ENCODE assay signal across 24 mouse cellular contexts in the genomic region with DNA sequence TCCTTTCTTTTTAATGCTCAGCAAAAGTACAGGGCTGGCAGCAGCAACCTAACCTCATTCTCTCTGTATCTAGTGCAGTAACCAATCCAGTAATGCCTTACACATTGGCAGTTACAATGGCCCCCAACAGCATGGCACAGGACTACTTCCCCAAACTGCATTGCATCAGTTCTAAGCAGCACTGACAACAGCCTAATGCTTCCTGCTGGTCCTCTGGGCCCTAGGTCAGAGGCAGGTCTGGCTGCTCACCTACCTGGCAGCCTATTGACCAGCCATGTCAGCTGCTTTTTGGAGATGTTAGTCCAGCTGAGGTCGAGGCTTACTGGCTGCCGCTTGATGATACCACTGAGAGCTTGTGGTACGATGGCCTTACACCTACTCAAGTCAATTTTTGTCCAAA. TPM values are rescaled to one million over a fixed set of nuclear protein-coding genes. Genes with fewer than 3 reads are reported as not detected.
DNase-seq lines count a peak whose midpoint lies in the region; ATAC-seq and TF ChIP-seq lines count a peak whose summit lies in the region.
"Had no signal": no experiment of that assay in that cellular context is flagged by ENCODE, and none has a peak within 500 bp of the region (broad histone marks: within the 10 kb centered on the region; RNA-seq: fewer than 3 reads in every experiment).

No protein-coding gene starts in this region.

- TF ChIP-seq RAD21 in MEL (IDR thresholded peaks at IDR 0.05; ENCODE audit: low read depth, low read length): no peak

- no peaks in the 10 kb centered on the region; a peak in 1 of 4 replicates for H3K4me1 ChIP-seq in MEL (ENCODE audit: control insufficient read depth in 1 of 2, insufficient read depth in 2 of 2, low read length in 2 of 2)
- no peaks in the 10 kb centered on the region for H3K4me1 ChIP-seq in kidney, embryonic 16.5 days (ENCODE audit: insufficient read depth, low read length)
- H3K4me1 ChIP-seq in intestine, embryonic 16.5 days (ENCODE audit: control insufficient read depth, insufficient read depth, low read length): no peaks in the 10 kb centered on the region
- H3K4me1 ChIP-seq: embryonic facial prominence, embryonic 10.5 days; embryonic facial prominence, embryonic 13.5 days; forebrain, embryonic 12.5 days; forebrain, embryonic 15.5 days had no signal

- ATAC-seq in megakaryocyte, adult 5-6 weeks (ENCODE audit: poor library complexity, severe bottlenecking): peak; percentile 84
- ATAC-seq in kidney, embryonic 16.5 days (ENCODE audit: low FRiP score, low TSS enrichment): no peak
- no peak for ATAC-seq in intestine, embryonic 16.5 days
- ATAC-seq in activated CD4-positive, CD25-positive, alpha-beta regulatory T cell, adult 4 months: no peak
- ATAC-seq: CD4-positive, CD25-positive, alpha-beta regulatory T cell, adult 4 months; forebrain, embryonic 15.5 days; hindbrain, postnatal 0 days; inflammation-experienced regulatory T-cells, adult 6 months; intestine, postnatal 0 days; Patski had no signal

- no peak overlapping the region for H3K4me2 ChIP-seq in kidney, embryonic 16.5 days (replicated peaks; ENCODE audit: low read depth, low read length)
- no peak overlapping the region for H3K4me2 ChIP-seq in intestine, embryonic 16.5 days (ENCODE audit: low read depth, low read length)
- H3K4me2 ChIP-seq: embryonic facial prominence, embryonic 13.5 days; forebrain, embryonic 12.5 days; forebrain, embryonic 15.5 days; heart, embryonic 11.5 days; hindbrain, embryonic 14.5 days had no signal

- TF ChIP-seq CTCF in MEL (IDR thresholded peaks at IDR 0.05 in 2 of 3, conservative IDR thresholded peaks at IDR 0.05 in 1 of 3; ENCODE audit: control insufficient read depth in 1 of 3, insufficient read depth in 1 of 3, low read depth in 2 of 3, low read length in 3 of 3, poor library complexity in 1 of 3, severe bottlenecking in 1 of 3): no peak

- DNase-seq in heart, adult 11 months: peak; percentile 85
- DNase-seq in heart, postnatal 4 days: no peak
- DNase-seq in MEL (ENCODE audit: low read depth, low spot score): peak; percentile 72
- DNase-seq: adrenal gland, adult 2 months; adrenal gland, postnatal 14 days; cerebellum, adult 11 months; gastrocnemius, postnatal 25 days had no signal

- no peak overlapping the region for H3K4me3 ChIP-seq in MEL (ENCODE audit: control insufficient read depth in 1 of 2, insufficient read depth in 1 of 2, low read depth in 2 of 2, low read length in 2 of 2)
- no peak overlapping the region for H3K4me3 ChIP-seq in kidney, embryonic 16.5 days (ENCODE audit: low read length)
- no peak overlapping the region for H3K4me3 ChIP-seq in intestine, embryonic 16.5 days (ENCODE audit: low read length)
- H3K4me3 ChIP-seq: embryonic facial prominence, embryonic 10.5 days; embryonic facial prominence, embryonic 13.5 days; erythroblast, embryonic 14.5 days; forebrain, embryonic 12.5 days; forebrain, embryonic 15.5 days; hindbrain, embryonic 10.5 days had no signal

- TF ChIP-seq POLR2A in MEL (IDR thresholded peaks at IDR 0.05; ENCODE audit: control insufficient read depth in 1 of 2, insufficient read depth in 1 of 2, low read depth in 1 of 2, low read length in 2 of 2, poor library complexity in 1 of 2): no peak; a peak in 1 of 4 replicates

- no peaks in the 10 kb centered on the region; the same call in 1 of the 2 replicates for H3K79me2 ChIP-seq in MEL (ENCODE audit: control insufficient read depth, insufficient read depth, low read length, poor library complexity)

- H3K9me3 ChIP-seq in MEL (replicated peaks; ENCODE audit: insufficient read depth, low read length): no peaks in the 10 kb centered on the region
- no peaks in the 10 kb centered on the region for H3K9me3 ChIP-seq in kidney, embryonic 16.5 days (ENCODE audit: low read length)
- H3K9me3 ChIP-seq in intestine, embryonic 16.5 days (ENCODE audit: control insufficient read depth, low read length): no peaks in the 10 kb centered on the region
- H3K9me3 ChIP-seq: embryonic facial prominence, embryonic 10.5 days; embryonic facial prominence, embryonic 13.5 days; forebrain, embryonic 12.5 days; forebrain, embryonic 15.5 days; hindbrain, embryonic 10.5 days had no signal

- WGBS in kidney, embryonic 16.5 days: 91% methylated on average over 3 of the region's 3 CpGs
- 93% methylated on average over 3 of the region's 3 CpGs for WGBS in intestine, embryonic 16.5 days

- no peak overlapping the region for H3K9ac ChIP-seq in MEL (ENCODE audit: control insufficient read depth, low read depth, low read length, poor library complexity, severe bottlenecking)
- H3K9ac ChIP-seq in kidney, embryonic 16.5 days (replicated peaks; ENCODE audit: low read length): no peak overlapping the region
- H3K9ac ChIP-seq in intestine, embryonic 16.5 days (ENCODE audit: low read depth, low read length): no peak overlapping the region
- H3K9ac ChIP-seq: embryonic facial prominence, embryonic 13.5 days; forebrain, embryonic 12.5 days; forebrain, embryonic 15.5 days; hindbrain, embryonic 14.5 days had no signal

- H3K36me3 ChIP-seq in MEL (ENCODE audit: control insufficient read depth in 1 of 2, insufficient read depth in 2 of 2, low read length in 2 of 2): peaks cover 6 to 50% of the 10 kb centered on the region in 2 experiments; a peak in 3 of 4 replicates
- peaks cover 95% of the 10 kb centered on the region for H3K36me3 ChIP-seq in kidney, embryonic 16.5 days (ENCODE audit: insufficient read depth, low read length)
- peaks cover 49% of the 10 kb centered on the region for H3K36me3 ChIP-seq in intestine, embryonic 16.5 days (ENCODE audit: control insufficient read depth, insufficient read depth, low read length)

- H3K27ac ChIP-seq in MEL (ENCODE audit: control insufficient read depth, low read depth, low read length): peak overlapping the region; percentile 14; the same call in 1 of the 2 replicates
- no peak overlapping the region for H3K27ac ChIP-seq in kidney, embryonic 16.5 days (ENCODE audit: low read length)
- no peak overlapping the region for H3K27ac ChIP-seq in intestine, embryonic 16.5 days (ENCODE audit: low read length)
- H3K27ac ChIP-seq: embryonic facial prominence, embryonic 10.5 days; embryonic facial prominence, embryonic 13.5 days; forebrain, embryonic 12.5 days; forebrain, embryonic 15.5 days; hindbrain, embryonic 10.5 days; hindbrain, embryonic 14.5 days; hindbrain, postnatal 0 days had no signal

- no peak for TF ChIP-seq EP300 in MEL (IDR thresholded peaks at IDR 0.05; ENCODE audit: low read depth in 1 of 2, low read length in 2 of 2)

- no peaks in the 10 kb centered on the region for H3K27me3 ChIP-seq in MEL (ENCODE audit: control insufficient read depth in 1 of 2, insufficient read depth in 2 of 2, low read length in 2 of 2)
- H3K27me3 ChIP-seq in kidney, embryonic 16.5 days (ENCODE audit: insufficient read depth, low read length): no peaks in the 10 kb centered on the region
- H3K27me3 ChIP-seq in intestine, embryonic 16.5 days (replicated peaks; ENCODE audit: control insufficient read depth, insufficient read depth, low read length): no peaks in the 10 kb centered on the region
- H3K27me3 ChIP-seq: embryonic facial prominence, embryonic 13.5 days; forebrain, embryonic 12.5 days; forebrain, embryonic 15.5 days; Patski had no signal

TF ChIP-seq in MEL, 35 proteins besides CTCF, POLR2A, EP300 and RAD21:
- TF ChIP-seq USF2 (IDR thresholded peaks at IDR 0.05; ENCODE audit: borderline replicate concordance in 1 of 2, insufficient read depth in 1 of 2, low read depth in 1 of 2, low read length in 2 of 2) (no peak), MYC (IDR thresholded peaks at IDR 0.05; ENCODE audit: low read depth, low read length) (0 out of 2 replicates have a peak, but pooled peaks have one; percentile 23), MEF2A (IDR thresholded peaks at IDR 0.05; ENCODE audit: extremely low read depth, insufficient replicate concordance, low read depth, low read length, poor library complexity, severe bottlenecking) (no peak), MXI1 (IDR thresholded peaks at IDR 0.05; ENCODE audit: low read depth, low read length) (peak; percentile 35; the same call in 1 of the 2 replicates)
TF ChIP-seq in MEL: peak in this region for 2.

RNA-seq across cellular contexts. Expression of gene Grk2, which starts 16.1 kb away (rescaled TPM):
- 10 to 100 TPM; 46.2 to 54.0 TPM for total RNA-seq in heart, postnatal 4 days (2021)
- total RNA-seq in MEL (2012; rRNA removed): 65.1 and 75.2 TPM in 2 replicates
- 100 to 1,000 TPM in 1 of 2 experiments, not detected in 1; 105 TPM for polyA plus RNA-seq in MEL (2012; ENCODE audit: insufficient read depth in 1 of 2, insufficient read length in 2 of 2, low read depth in 1 of 2, low replicate concordance in 2 of 2, missing spikeins in 1 of 2)
- total RNA-seq in megakaryocyte, adult 5-6 weeks (2015): 278 TPM in 2 replicates
- 231 and 296 TPM in 2 replicates for total RNA-seq in megakaryocyte, adult 5-6 weeks (2017)
- 15.9 and 20.0 TPM in 2 replicates for polyA plus RNA-seq in kidney, embryonic 16.5 days (2015; fragmentation: Nextera tagmentation; extraction: Ambion mirVana)
- 15.3 and 15.4 TPM in 2 replicates for polyA plus RNA-seq in intestine, embryonic 16.5 days (2015; fragmentation: Nextera tagmentation; extraction: Ambion mirVana)
- polyA plus RNA-seq in activated CD4-positive, CD25-positive, alpha-beta regulatory T cell, adult 4 months (2017; shearing (Covaris generic)): 100 to 1,000 TPM in 1 of 2 experiments, 10 to 100 TPM in 1; 83.4 to 101 TPM

RNA-seq across cellular contexts. Expression of gene Ankrd13d, which starts 39.2 kb away (rescaled TPM):
- total RNA-seq in heart, postnatal 4 days (2021): 1 to 10 TPM; 1.1 to 1.3 TPM
- 0.96 and 1.4 TPM in 2 replicates for total RNA-seq in MEL (2012; rRNA removed)
- 1 to 10 TPM in 1 of 2 experiments, not detected in 1; 2.6 TPM for polyA plus RNA-seq in MEL (2012; ENCODE audit: insufficient read depth in 1 of 2, insufficient read length in 2 of 2, low read depth in 1 of 2, low replicate concordance in 2 of 2, missing spikeins in 1 of 2)
- 6.5 and 7.2 TPM in 2 replicates for total RNA-seq in megakaryocyte, adult 5-6 weeks (2015)
- 8.7 and 10.5 TPM in 2 replicates for total RNA-seq in megakaryocyte, adult 5-6 weeks (2017)
- polyA plus RNA-seq in kidney, embryonic 16.5 days (2015; fragmentation: Nextera tagmentation; extraction: Ambion mirVana): 7.4 and 9.0 TPM in 2 replicates
- polyA plus RNA-seq in intestine, embryonic 16.5 days (2015; fragmentation: Nextera tagmentation; extraction: Ambion mirVana): 4.1 and 4.6 TPM in 2 replicates
- 1 to 10 TPM; 1.5 to 2.1 TPM for polyA plus RNA-seq in activated CD4-positive, CD25-positive, alpha-beta regulatory T cell, adult 4 months (2017; shearing (Covaris generic))

RNA-seq across cellular contexts. Expression of gene Ssh3, which starts 53.2 kb away (rescaled TPM):
- total RNA-seq in heart, postnatal 4 days (2021): 1 to 10 TPM; 8.4 to 9.0 TPM
- total RNA-seq in MEL (2012; rRNA removed): 7.4 and 9.2 TPM in 2 replicates
- polyA plus RNA-seq in MEL (2012; ENCODE audit: insufficient read depth in 1 of 2, insufficient read length in 2 of 2, low read depth in 1 of 2, low replicate concordance in 2 of 2, missing spikeins in 1 of 2): 10 to 100 TPM in 1 of 2 experiments, not detected in 1; 14.1 TPM
- total RNA-seq in megakaryocyte, adult 5-6 weeks (2015): 15.9 and 16.5 TPM in 2 replicates
- total RNA-seq in megakaryocyte, adult 5-6 weeks (2017): 17.2 and 19.8 TPM in 2 replicates
- polyA plus RNA-seq in kidney, embryonic 16.5 days (2015; fragmentation: Nextera tagmentation; extraction: Ambion mirVana): 22.9 and 24.3 TPM in 2 replicates
- polyA plus RNA-seq in intestine, embryonic 16.5 days (2015; fragmentation: Nextera tagmentation; extraction: Ambion mirVana): 31.8 and 33.6 TPM in 2 replicates
- polyA plus RNA-seq in activated CD4-positive, CD25-positive, alpha-beta regulatory T cell, adult 4 months (2017; shearing (Covaris generic)): 10 to 100 TPM in 1 of 2 experiments, 1 to 10 TPM in 1; 8.8 to 11.4 TPM
